In genomic region chr11:43617924-43618323, GRCm38 (mm10) we compare ENCODE assay signal across 9 mouse cellular contexts. TPM values are rescaled to one million over a fixed set of nuclear protein-coding genes. Genes with fewer than 3 reads are reported as not detected.
DNase-seq lines count a peak whose midpoint lies in the region; ATAC-seq and TF ChIP-seq lines count a peak whose summit lies in the region.
"Had no signal": no experiment of that assay in that cellular context is flagged by ENCODE, and none has a peak within 500 bp of the region (broad histone marks: within the 10 kb centered on the region; RNA-seq: fewer than 3 reads in every experiment).

No protein-coding gene starts in this region.

- H3K27ac ChIP-seq in hindbrain, postnatal 0 days = peak overlapping the region; percentile 27; the same call in 1 of the 2 replicates
- H3K27ac ChIP-seq in stomach, embryonic 15.5 days = peak overlapping the region; percentile 65

- no peak overlapping the region for H3K9ac ChIP-seq in hindbrain, postnatal 0 days (replicated peaks; ENCODE audit: low read length)
- H3K9ac ChIP-seq in stomach, embryonic 15.5 days = no peak overlapping the region

- WGBS in hindbrain, postnatal 0 days = 21% methylated on average over 5 of the region's 5 CpGs
- 35% methylated on average over 5 of the region's 5 CpGs for WGBS in stomach, embryonic 15.5 days

- no peak for TF ChIP-seq CTCF in hindbrain, postnatal 0 days (IDR thresholded peaks at IDR 0.05; ENCODE audit: low read depth)

- H3K4me3 ChIP-seq in hindbrain, postnatal 0 days (ENCODE audit: low read length) = no peak overlapping the region
- H3K4me3 ChIP-seq in stomach, embryonic 15.5 days (replicated peaks) = no peak overlapping the region

- H3K9me3 ChIP-seq in hindbrain, postnatal 0 days (ENCODE audit: low read length) = no peaks in the 10 kb centered on the region
- no peaks in the 10 kb centered on the region for H3K9me3 ChIP-seq in stomach, embryonic 15.5 days

- ATAC-seq in hindbrain, postnatal 0 days = peak; percentile 53
- peak; percentile 34; the same call in 1 of the 2 replicates for ATAC-seq in stomach, embryonic 15.5 days (ENCODE audit: insufficient read depth, low FRiP score, low read depth)

- H3K36me3 ChIP-seq in hindbrain, postnatal 0 days (ENCODE audit: insufficient read depth, low read length) = no peaks in the 10 kb centered on the region
- H3K36me3 ChIP-seq in stomach, embryonic 15.5 days = no peaks in the 10 kb centered on the region

- H3K27me3 ChIP-seq in hindbrain, postnatal 0 days (ENCODE audit: insufficient read depth, low read length) = no peaks in the 10 kb centered on the region
- no peaks in the 10 kb centered on the region for H3K27me3 ChIP-seq in stomach, embryonic 15.5 days (replicated peaks)

- peak; percentile 45 to 53 for DNase-seq in cerebellum, postnatal 14 days
- no peak for DNase-seq in cerebellum, postnatal 25 days
- DNase-seq in testis, postnatal 10 days (ENCODE audit: low spot score) = peak; percentile 57
- no peak for DNase-seq in testis, postnatal 14 days (ENCODE audit: low spot score)
- DNase-seq in hindbrain, postnatal 0 days (ENCODE audit: low spot score) = peak; percentile 44
- no peak for DNase-seq in thymus, postnatal 14 days
- no peak for DNase-seq in embryo, embryonic 10 days (ENCODE audit: low spot score)

- H3K4me1 ChIP-seq in hindbrain, postnatal 0 days (ENCODE audit: insufficient read depth, low read length) = peaks cover 5% of the 10 kb centered on the region; the same call in 1 of the 2 replicates
- peaks cover 14% of the 10 kb centered on the region for H3K4me1 ChIP-seq in stomach, embryonic 15.5 days

- H3K4me2 ChIP-seq in hindbrain, postnatal 0 days (ENCODE audit: low read depth, low read length) = no peak overlapping the region
- H3K4me2 ChIP-seq in stomach, embryonic 15.5 days = no peak overlapping the region

RNA-seq across cellular contexts. Expression of gene Fabp6, which starts 16.6 kb away (rescaled TPM):
- total RNA-seq in hindbrain, postnatal 0 days (2014; rRNA removed) = not detected in 2 replicates
- not detected in 2 replicates for polyA plus RNA-seq in hindbrain, postnatal 0 days (2015; fragmentation: Nextera tagmentation; extraction: Ambion mirVana)
- polyA plus RNA-seq in stomach, embryonic 15.5 days (2015; fragmentation: Nextera tagmentation; extraction: Ambion mirVana) = 0.84 and 11.2 TPM in 2 replicates
- polyA plus RNA-seq: gonadal fat pad, adult 2 months had no signal

RNA-seq across cellular contexts. Expression of gene 4933415A04Rik, which starts 31.1 kb away (rescaled TPM):
- 0.14 and 0.99 TPM in 2 replicates for total RNA-seq in hindbrain, postnatal 0 days (2014; rRNA removed)
- 2.6 and 2.9 TPM in 2 replicates for polyA plus RNA-seq in hindbrain, postnatal 0 days (2015; fragmentation: Nextera tagmentation; extraction: Ambion mirVana)
- 3.5 and 3.8 TPM in 2 replicates for polyA plus RNA-seq in stomach, embryonic 15.5 days (2015; fragmentation: Nextera tagmentation; extraction: Ambion mirVana)

Comparison
In these comparisons a context has a peak if more than half of its experiments do, and no peak if none do; other contexts are left out.
1. DNase-seq: peak in cerebellum, postnatal 14 days (2 of 2), testis, postnatal 10 days (single experiment) and hindbrain, postnatal 0 days (single experiment); none in cerebellum, postnatal 25 days (0 of 2), testis, postnatal 14 days (single experiment), thymus, postnatal 14 days (single experiment) and embryo, embryonic 10 days (single experiment).